15 mouse cellular contexts compared by ENCODE assay signal in the genomic region with DNA sequence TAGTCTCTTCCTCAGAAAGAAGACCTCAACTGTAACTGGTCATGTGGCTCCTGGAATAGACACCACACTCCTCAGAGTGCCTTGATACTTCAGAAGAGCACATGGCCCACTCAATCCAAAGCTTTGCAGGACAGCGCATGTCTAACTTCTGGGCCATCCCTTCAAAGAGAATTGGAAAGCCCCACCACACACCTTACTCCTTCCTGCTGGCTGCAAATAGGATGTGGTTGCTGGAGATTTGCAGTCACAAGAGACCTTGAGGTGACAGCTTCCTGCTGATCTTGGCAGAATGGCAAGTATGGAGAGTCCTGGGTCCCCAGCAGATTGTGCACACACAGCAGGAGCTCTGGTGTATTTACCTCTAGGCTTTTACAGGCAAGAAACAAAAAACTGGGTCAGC.
DNase-seq lines count a peak whose midpoint lies in the region; ATAC-seq and TF ChIP-seq lines count a peak whose summit lies in the region.
"Had no signal": no experiment of that assay in that cellular context is flagged by ENCODE, and none has a peak within 500 bp of the region (broad histone marks: within the 10 kb centered on the region; RNA-seq: fewer than 3 reads in every experiment).

No protein-coding gene starts in this region.

- TF ChIP-seq EP300 in liver, postnatal 0 days (IDR thresholded peaks at IDR 0.05; ENCODE audit: low read depth), result no peak

- H3K4me2 ChIP-seq in liver, postnatal 0 days (ENCODE audit: low read depth, low read length), result no peak overlapping the region
- H3K4me2 ChIP-seq in midbrain, embryonic 14.5 days (ENCODE audit: low read length), result no peak overlapping the region
- H3K4me2 ChIP-seq: forebrain, embryonic 15.5 days; heart, embryonic 15.5 days; hindbrain, embryonic 14.5 days; neural tube, embryonic 15.5 days had no signal

- H3K36me3 ChIP-seq in liver, adult 2 months (ENCODE audit: control insufficient read depth, insufficient read depth, low read length), result no peaks in the 10 kb centered on the region
- H3K36me3 ChIP-seq in liver, postnatal 0 days (replicated peaks; ENCODE audit: insufficient read depth, low read length), result no peaks in the 10 kb centered on the region
- no peaks in the 10 kb centered on the region for H3K36me3 ChIP-seq in midbrain, embryonic 14.5 days (ENCODE audit: control insufficient read depth, insufficient read depth, low read length)
- H3K36me3 ChIP-seq: forebrain, embryonic 15.5 days; heart, embryonic 15.5 days; neural tube, embryonic 15.5 days had no signal

- TF ChIP-seq POLR2A in liver, adult 2 months (IDR thresholded peaks at IDR 0.05; ENCODE audit: extremely low read depth, insufficient read depth, low read length), result no peak

- 96% methylated on average over 1 of the region's 1 CpGs for WGBS in liver, adult 2 months
- 68% methylated on average over 1 of the region's 1 CpGs for WGBS in liver, postnatal 0 days (ENCODE audit: insufficient replicate concordance)
- 100% methylated on average over 1 of the region's 1 CpGs for WGBS in midbrain, embryonic 14.5 days

- H3K79me2 ChIP-seq in liver, adult 2 months (ENCODE audit: control insufficient read depth, insufficient read depth, low read length), result no peaks in the 10 kb centered on the region

- H3K4me1 ChIP-seq in liver, adult 2 months (ENCODE audit: control insufficient read depth, insufficient read depth, low read length), result peaks cover 21% of the 10 kb centered on the region
- peaks cover 13% of the 10 kb centered on the region for H3K4me1 ChIP-seq in liver, postnatal 0 days (ENCODE audit: insufficient read depth)
- no peaks in the 10 kb centered on the region for H3K4me1 ChIP-seq in midbrain, embryonic 14.5 days (ENCODE audit: control insufficient read depth, insufficient read depth, low read length)
- H3K4me1 ChIP-seq: forebrain, embryonic 15.5 days; heart, embryonic 15.5 days; neural tube, embryonic 15.5 days had no signal

- no peaks in the 10 kb centered on the region for H3K27me3 ChIP-seq in liver, adult 2 months (ENCODE audit: control insufficient read depth, insufficient read depth, low read length)
- H3K27me3 ChIP-seq in liver, postnatal 0 days (ENCODE audit: insufficient read depth, low read length), result no peaks in the 10 kb centered on the region
- H3K27me3 ChIP-seq in midbrain, embryonic 14.5 days (ENCODE audit: control insufficient read depth, insufficient read depth, low read length), result no peaks in the 10 kb centered on the region
- H3K27me3 ChIP-seq: forebrain, embryonic 15.5 days; heart, embryonic 15.5 days; neural tube, embryonic 15.5 days had no signal

- peak; percentile 62 to 81 for DNase-seq in adrenal gland, adult (ENCODE audit: inconsistent age in 2 of 2, low spot score in 1 of 2)
- DNase-seq in adrenal gland, postnatal 4 days (ENCODE audit: low spot score in 2 of 2), result no peak
- DNase-seq in liver, adult 2 months (ENCODE audit: extremely low read depth, low read depth, low spot score), result no peak
- no peak for DNase-seq in liver, postnatal 0 days
- DNase-seq in thymus, postnatal 4 days, result peak; percentile 32
- DNase-seq in midbrain, embryonic 14.5 days, result no peak
- DNase-seq in gastrocnemius, adult 2 months, result no peak
- DNase-seq: gastrocnemius, postnatal 14 days; lung, postnatal 4 days had no signal

- H3K9ac ChIP-seq in liver, adult 2 months (ENCODE audit: low read depth, low read length), result no peak overlapping the region
- no peak overlapping the region for H3K9ac ChIP-seq in liver, postnatal 0 days (replicated peaks)
- H3K9ac ChIP-seq in midbrain, embryonic 14.5 days (replicated peaks; ENCODE audit: low read length), result no peak overlapping the region
- H3K9ac ChIP-seq: forebrain, embryonic 15.5 days; heart, embryonic 15.5 days; hindbrain, embryonic 14.5 days; liver, embryonic 14.5 days; neural tube, embryonic 15.5 days had no signal

- TF ChIP-seq CTCF in liver, adult 2 months (IDR thresholded peaks at IDR 0.05; ENCODE audit: low read depth, low read length), result no peak
- no peak for TF ChIP-seq CTCF in liver, postnatal 0 days (IDR thresholded peaks at IDR 0.05; ENCODE audit: low read depth)
- no peak for TF ChIP-seq CTCF in gastrocnemius, adult 2 months (IDR thresholded peaks at IDR 0.05)

- intact Hi-C loops in gastrocnemius, adult 2 months (cut with DNase I), result no loop called here

- ATAC-seq in liver, postnatal 0 days, result no peak
- peak; percentile 86 to 90 for ATAC-seq in hematopoietic stem cell, adult 5-6 weeks (replicated peaks in 1 of 2; ENCODE audit: insufficient read depth in 1 of 2, low FRiP score in 2 of 2, low TSS enrichment in 1 of 2, low read depth in 1 of 2, poor library complexity in 2 of 2, severe bottlenecking in 2 of 2)
- ATAC-seq in midbrain, embryonic 14.5 days (ENCODE audit: low FRiP score, low TSS enrichment), result no peak
- ATAC-seq: forebrain, embryonic 15.5 days had no signal

- peak overlapping the region; percentile 7; the same call in 1 of the 2 replicates for H3K27ac ChIP-seq in liver, adult 2 months (replicated peaks; ENCODE audit: insufficient read depth, low read depth, low read length)
- no peak overlapping the region for H3K27ac ChIP-seq in liver, postnatal 0 days (ENCODE audit: low read depth)
- no peak overlapping the region for H3K27ac ChIP-seq in midbrain, embryonic 14.5 days (replicated peaks; ENCODE audit: low read depth, low read length)
- no peak overlapping the region for H3K27ac ChIP-seq in gastrocnemius, adult 2 months
- H3K27ac ChIP-seq: forebrain, embryonic 15.5 days; heart, embryonic 15.5 days; hindbrain, embryonic 14.5 days; liver, embryonic 14.5 days; neural tube, embryonic 15.5 days had no signal

- H3K4me3 ChIP-seq in liver, adult 2 months (ENCODE audit: insufficient read depth, low read depth, low read length), result no peak overlapping the region
- no peak overlapping the region for H3K4me3 ChIP-seq in liver, postnatal 0 days (ENCODE audit: low read depth, low read length)
- no peak overlapping the region for H3K4me3 ChIP-seq in midbrain, embryonic 14.5 days (replicated peaks; ENCODE audit: low read depth, low read length)
- H3K4me3 ChIP-seq in gastrocnemius, adult 2 months, result no peak overlapping the region
- H3K4me3 ChIP-seq: forebrain, embryonic 15.5 days; heart, embryonic 15.5 days; neural tube, embryonic 15.5 days had no signal

- no peaks in the 10 kb centered on the region for H3K9me3 ChIP-seq in liver, postnatal 0 days (ENCODE audit: low read length)
- H3K9me3 ChIP-seq in midbrain, embryonic 14.5 days (ENCODE audit: control insufficient read depth, low read length), result no peaks in the 10 kb centered on the region
- H3K9me3 ChIP-seq: forebrain, embryonic 15.5 days; heart, embryonic 15.5 days; neural tube, embryonic 15.5 days had no signal

Comparison
In these comparisons a context has a peak if more than half of its experiments do, and no peak if none do; other contexts are left out.
1. DNase-seq: peak in adrenal gland, adult (2 of 2) and thymus, postnatal 4 days (single experiment); none in adrenal gland, postnatal 4 days (0 of 2), liver, adult 2 months (single experiment), liver, postnatal 0 days (single experiment), midbrain, embryonic 14.5 days (single experiment) and gastrocnemius, adult 2 months (single experiment).
2. ATAC-seq: peak in hematopoietic stem cell, adult 5-6 weeks (2 of 2); none in liver, postnatal 0 days (single experiment) and midbrain, embryonic 14.5 days (single experiment).